Mouse (Mus musculus) limb, embryonic 12.5 days (tissue): ENCODE data around the gene Kcnq5. TPM values are rescaled to one million over a fixed set of nuclear protein-coding genes. Genes with fewer than 3 reads are reported as not detected.

ENCODE experiments used
- ATAC-seq: fragments of 200-750 bp; cut with Nextera tagmentation; 2 replicates; pipeline ENCODE4 v1.8.0; 2017; ENCODE audit warnings: low read depth, moderate TSS enrichment; ENCODE audit not compliant: insufficient number of reproducible peaks, insufficient read depth, low FRiP score, low TSS enrichment
- H3K27ac ChIP-seq: fragments of 300-500 bp; sonication (generic); 2 replicates; pipeline ENCODE4 v1.5.1; 2016; ENCODE audit warnings: mild to moderate bottlenecking, moderate library complexity
- H3K27me3 ChIP-seq: fragments of 300-500 bp; sonication (generic); 2 replicates; pipeline ENCODE4 v1.6.1; 2016; ENCODE audit warnings: mild to moderate bottlenecking, moderate library complexity
- H3K36me3 ChIP-seq: fragments of 300-500 bp; sonication (generic); 2 replicates; pipeline ENCODE4 v1.6.1; 2016; ENCODE audit warnings: mild to moderate bottlenecking, moderate library complexity
- H3K4me1 ChIP-seq: fragments of 300-500 bp; sonication (generic); replicated peaks from 2 replicates; pipeline ENCODE4 v1.6.1; 2016
- H3K4me2 ChIP-seq: fragments of 300-500 bp; sonication (generic); 2 replicates; pipeline ENCODE4 v1.6.1; 2016; ENCODE audit warnings: mild to moderate bottlenecking, moderate library complexity
- H3K4me3 ChIP-seq: fragments of 300-500 bp; sonication (generic); replicated peaks from 2 replicates; pipeline ENCODE4 v1.5.1; 2016; ENCODE audit warnings: mild to moderate bottlenecking
- H3K9ac ChIP-seq: fragments of 300-500 bp; sonication (generic); replicated peaks from 2 replicates; pipeline ENCODE4 v1.6.1; 2016; ENCODE audit warnings: mild to moderate bottlenecking, moderate library complexity
- H3K9me3 ChIP-seq: fragments of 300-500 bp; sonication (generic); 2 replicates; pipeline ENCODE4 v1.6.1; 2016; ENCODE audit warnings: mild to moderate bottlenecking, moderate library complexity
- WGBS: fragments of 180-500 bp; shearing (Covaris S2); methylation state at CpG from one replicate; pipeline ENCODE4 v1.1.7; 2016; 5-methylcytosine and 5-hydroxymethylcytosine counted together
- polyA plus RNA-seq: library from polyadenylated mRNA; unstranded; fragments of >200 nt; fragmentation: Nextera tagmentation; extraction: Ambion mirVana; gene quantifications from 2 replicates; pipeline ENCODE4 v1.2.1, GENCODE M21; 2016

Gene Kcnq5
- polyA plus RNA-seq, 1 experiment from 2014 or later, result 2.5 TPM

- Histone ChIP-seq H3K9me3 (no peaks in the 10 kb centered on the region), H3K4me2 (no peak overlapping the region), H3K27me3 (no peaks in the 10 kb centered on the region), H3K36me3 (no peaks in the 10 kb centered on the region), H3K4me1 (no peaks in the 10 kb centered on the region), H3K27ac (no peak overlapping the region), H3K4me3 (no peak overlapping the region), H3K9ac (no peak overlapping the region)
- ATAC-seq, result no peak
- WGBS, result 77% methylated on average over 4 of the region's 4 CpGs
Observed at GRCm38 (mm10) chr1:21940831-21941230, 20.9 kb downstream of the Kcnq5 start.

GRCm38 (mm10) chr1:21927182-21927581 lies 34.6 kb downstream of the Kcnq5 start:
- ATAC-seq, result no peak
- no peak overlapping the region for H3K27ac ChIP-seq
- H3K9ac ChIP-seq, result no peak overlapping the region
- H3K36me3 ChIP-seq, result no peaks in the 10 kb centered on the region
- H3K4me2 ChIP-seq, result no peak overlapping the region
- no peaks in the 10 kb centered on the region for H3K4me1 ChIP-seq
- H3K27me3 ChIP-seq, result no peaks in the 10 kb centered on the region
- WGBS, result 92% methylated on average over 4 of the region's 4 CpGs
- H3K4me3 ChIP-seq, result no peak overlapping the region
- no peaks in the 10 kb centered on the region for H3K9me3 ChIP-seq

GRCm38 (mm10) chr1:21923293-21923642 lies 38.5 kb downstream of the Kcnq5 start:
- no peak for ATAC-seq
- Histone ChIP-seq H3K9ac (no peak overlapping the region), H3K4me2 (no peak overlapping the region), H3K27ac (no peak overlapping the region), H3K9me3 (no peaks in the 10 kb centered on the region), H3K4me3 (no peak overlapping the region), H3K36me3 (no peaks in the 10 kb centered on the region), H3K4me1 (no peaks in the 10 kb centered on the region), H3K27me3 (no peaks in the 10 kb centered on the region)
- WGBS, result 92% methylated on average over 1 of the region's 1 CpGs

- H3K9ac ChIP-seq, result no peak overlapping the region
- H3K4me1 ChIP-seq, result no peaks in the 10 kb centered on the region
- H3K27ac ChIP-seq, result no peak overlapping the region
- no peak overlapping the region for H3K4me2 ChIP-seq
- H3K36me3 ChIP-seq, result no peaks in the 10 kb centered on the region
- no peaks in the 10 kb centered on the region for H3K9me3 ChIP-seq
- ATAC-seq, result no peak
- 75% methylated on average over 8 of the region's 8 CpGs for WGBS
- no peak overlapping the region for H3K4me3 ChIP-seq
- no peaks in the 10 kb centered on the region for H3K27me3 ChIP-seq
Observed at GRCm38 (mm10) chr1:21922578-21923292, 39.0 kb downstream of the Kcnq5 start.

GRCm38 (mm10) chr1:21919276-21919675 lies 42.5 kb downstream of the Kcnq5 start:
- no peak overlapping the region for H3K27ac ChIP-seq
- 68% methylated on average over 6 of the region's 6 CpGs for WGBS
- no peaks in the 10 kb centered on the region for H3K9me3 ChIP-seq
- no peak overlapping the region for H3K4me3 ChIP-seq
- no peak for ATAC-seq
- no peaks in the 10 kb centered on the region for H3K36me3 ChIP-seq
- H3K27me3 ChIP-seq, result no peaks in the 10 kb centered on the region
- no peaks in the 10 kb centered on the region for H3K4me1 ChIP-seq
- H3K4me2 ChIP-seq, result no peak overlapping the region
- H3K9ac ChIP-seq, result no peak overlapping the region

GRCm38 (mm10) chr1:21896067-21896719 lies 65.5 kb downstream of the Kcnq5 start:
- no peaks in the 10 kb centered on the region for H3K36me3 ChIP-seq
- no peaks in the 10 kb centered on the region for H3K9me3 ChIP-seq
- no peak for ATAC-seq
- no peaks in the 10 kb centered on the region for H3K4me1 ChIP-seq
- WGBS, result 74% methylated on average over 5 of the region's 5 CpGs
- H3K27ac ChIP-seq, result no peak overlapping the region
- H3K9ac ChIP-seq, result no peak overlapping the region
- no peak overlapping the region for H3K4me3 ChIP-seq
- H3K27me3 ChIP-seq, result no peaks in the 10 kb centered on the region
- no peak overlapping the region for H3K4me2 ChIP-seq

- H3K36me3 ChIP-seq, result no peaks in the 10 kb centered on the region
- 73% methylated on average over 3 of the region's 3 CpGs for WGBS
Observed at GRCm38 (mm10) chr1:21883747-21884146, 78.0 kb downstream of the Kcnq5 start.

GRCm38 (mm10) chr1:21870889-21871288 lies 90.9 kb downstream of the Kcnq5 start:
- no peaks in the 10 kb centered on the region for H3K4me1 ChIP-seq
- no peak overlapping the region for H3K27ac ChIP-seq
- H3K27me3 ChIP-seq, result no peaks in the 10 kb centered on the region
- H3K4me3 ChIP-seq, result no peak overlapping the region
- H3K36me3 ChIP-seq, result no peaks in the 10 kb centered on the region
- H3K9me3 ChIP-seq, result no peaks in the 10 kb centered on the region
- no peak overlapping the region for H3K9ac ChIP-seq
- 40% methylated on average over 4 of the region's 4 CpGs for WGBS
- ATAC-seq, result no peak
- H3K4me2 ChIP-seq, result no peak overlapping the region

More at GRCm38 (mm10) chr1:21883747-21884146, 78.0 kb downstream of the Kcnq5 start:
- Histone ChIP-seq H3K27me3 (no peaks in the 10 kb centered on the region), H3K27ac (no peak overlapping the region), H3K4me2 (no peak overlapping the region), H3K9ac (no peak overlapping the region), H3K9me3 (no peaks in the 10 kb centered on the region), H3K4me1 (no peaks in the 10 kb centered on the region), H3K4me3 (no peak overlapping the region)
- ATAC-seq, result no peak

GRCm38 (mm10) chr1:21868484-21868883 lies 93.3 kb downstream of the Kcnq5 start:
- 95% methylated on average over 1 of the region's 1 CpGs for WGBS
- no peak for ATAC-seq

GRCm38 (mm10) chr1:21856399-21856798 lies 105.3 kb downstream of the Kcnq5 start:
- H3K4me1 ChIP-seq, result no peaks in the 10 kb centered on the region
- no peak overlapping the region for H3K9ac ChIP-seq
- H3K4me2 ChIP-seq, result no peak overlapping the region
- no peak for ATAC-seq
- no peak overlapping the region for H3K27ac ChIP-seq
- H3K9me3 ChIP-seq, result no peaks in the 10 kb centered on the region
- 77% methylated on average over 3 of the region's 3 CpGs for WGBS
- H3K27me3 ChIP-seq, result no peaks in the 10 kb centered on the region
- no peak overlapping the region for H3K4me3 ChIP-seq
- no peaks in the 10 kb centered on the region for H3K36me3 ChIP-seq

More at GRCm38 (mm10) chr1:21868484-21868883, 93.3 kb downstream of the Kcnq5 start:
- H3K9me3 ChIP-seq, result no peaks in the 10 kb centered on the region
- H3K9ac ChIP-seq, result no peak overlapping the region
- H3K4me3 ChIP-seq, result no peak overlapping the region
- no peak overlapping the region for H3K4me2 ChIP-seq
- H3K4me1 ChIP-seq, result no peaks in the 10 kb centered on the region
- no peaks in the 10 kb centered on the region for H3K36me3 ChIP-seq
- H3K27me3 ChIP-seq, result no peaks in the 10 kb centered on the region
- H3K27ac ChIP-seq, result no peak overlapping the region

GRCm38 (mm10) chr1:21838534-21838933 lies 123.2 kb downstream of the Kcnq5 start:
- Histone ChIP-seq H3K4me3 (no peak overlapping the region), H3K9ac (no peak overlapping the region), H3K4me1 (no peaks in the 10 kb centered on the region), H3K27ac (no peak overlapping the region), H3K9me3 (no peaks in the 10 kb centered on the region), H3K4me2 (no peak overlapping the region), H3K36me3 (no peaks in the 10 kb centered on the region), H3K27me3 (no peaks in the 10 kb centered on the region)
- WGBS, result 58% methylated on average over 3 of the region's 3 CpGs
- ATAC-seq, result no peak

GRCm38 (mm10) chr1:21837387-21837786 lies 124.4 kb downstream of the Kcnq5 start:
- H3K9ac ChIP-seq, result no peak overlapping the region
- H3K9me3 ChIP-seq, result no peaks in the 10 kb centered on the region
- no peak for ATAC-seq
- H3K4me1 ChIP-seq, result no peaks in the 10 kb centered on the region
- H3K36me3 ChIP-seq, result no peaks in the 10 kb centered on the region
- H3K27ac ChIP-seq, result no peak overlapping the region
- 89% methylated on average over 2 of the region's 2 CpGs for WGBS
- H3K4me2 ChIP-seq, result no peak overlapping the region
- no peaks in the 10 kb centered on the region for H3K27me3 ChIP-seq
- H3K4me3 ChIP-seq, result no peak overlapping the region
